Mouse (Mus musculus) C2C12 (cell line): ENCODE results near the gene Gm21992.

Experiments used
- CTCF ChIP-seq: IDR thresholded peaks from one replicate; pipeline ENCODE4 v1.5.1; 2011; ENCODE audit not compliant: control insufficient read depth, insufficient read depth, insufficient read length
- FOSL1 ChIP-seq: IDR thresholded peaks from one replicate; pipeline ENCODE4 v1.8.0; 2011; ENCODE audit warnings: mild to moderate bottlenecking, low read length; ENCODE audit not compliant: poor library complexity, insufficient read depth, severe bottlenecking
- MYOD1 ChIP-seq: IDR thresholded peaks from one replicate; pipeline ENCODE4 v1.6.1; 2011; ENCODE audit warnings: low read depth; ENCODE audit not compliant: control insufficient read depth, insufficient read length
- USF1 ChIP-seq: IDR thresholded peaks from one replicate; pipeline ENCODE4 v1.6.1; 2011; ENCODE audit warnings: low read depth, mild to moderate bottlenecking, control low read depth, moderate library complexity

- TF ChIP-seq CTCF (no peak), MYOD1 (no peak), USF1 (no peak), FOSL1 (no peak)
Observed at GRCm38 (mm10) chr19:4698856-4699255, 112.6 kb downstream of the Gm21992 start.
